Mouse (Mus musculus) telencephalon, adult 2 months (tissue): Measurements from ENCODE around the gene Gm525.
A peak's percentile ranks its signal among the peaks of the same experiment; 100 is the strongest.
"Not testable (repeated sequence)": the region's sequence is repeated elsewhere in the genome, so short reads cannot be mapped to it uniquely, and the experiment has no call there.

Source experiments
- DNase-seq: peaks from one replicate; pipeline ENCODE4 v3.0.0-alpha.2; 2011; ENCODE audit warnings: low read depth, low spot score

Gene Gm525

DNA sequence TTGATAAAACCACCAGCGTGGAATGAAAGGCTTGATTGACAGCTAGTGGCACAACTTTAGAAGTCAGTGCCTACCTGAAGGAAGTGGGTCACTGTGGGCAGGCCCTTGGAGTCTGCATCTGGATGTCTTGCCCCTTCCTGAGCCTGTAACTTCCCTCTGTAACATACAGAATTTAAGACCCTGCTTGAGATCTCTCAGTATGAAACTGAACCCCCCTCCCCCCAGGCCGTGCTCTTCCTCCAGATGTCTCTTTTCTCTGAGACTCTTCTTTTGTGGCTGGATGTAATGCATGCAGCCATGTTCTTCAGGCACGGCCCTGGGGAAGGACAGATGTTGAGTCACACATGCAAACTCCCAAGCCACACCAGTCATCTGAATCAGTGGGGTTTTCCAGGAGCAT, 21.7 kb downstream of the Gm525 start:
- no peak for DNase-seq

GRCm38 (mm10) chr11:89097292-89097691, 23.7 kb downstream of the Gm525 start:
- DNase-seq: not testable (repeated sequence)

- DNase-seq: no peak
These were observed 24.6 kb downstream of the Gm525 start for GRCm38 (mm10) chr11:89098083-89098835.

DNA sequence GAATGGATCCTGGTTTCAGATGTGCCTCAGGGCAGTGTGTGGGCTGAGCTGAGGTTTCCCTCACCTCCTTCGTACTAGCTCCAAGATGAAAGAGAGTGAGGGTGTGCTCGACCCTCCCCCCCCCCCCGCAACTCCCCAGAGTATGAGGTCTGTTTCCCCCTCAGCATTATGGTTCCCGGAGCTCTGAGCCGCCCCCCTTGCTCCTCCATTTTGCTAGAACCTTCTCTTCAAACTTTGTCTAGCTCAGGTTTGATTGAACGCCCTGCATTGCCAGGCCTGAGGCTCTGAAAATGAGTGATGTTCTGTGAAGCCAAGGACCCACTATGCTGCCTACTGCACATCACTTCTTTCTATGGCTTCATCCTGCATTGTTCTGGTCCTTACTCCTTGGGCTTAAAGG, 25.3 kb downstream of the Gm525 start:
- DNase-seq: no peak

DNA sequence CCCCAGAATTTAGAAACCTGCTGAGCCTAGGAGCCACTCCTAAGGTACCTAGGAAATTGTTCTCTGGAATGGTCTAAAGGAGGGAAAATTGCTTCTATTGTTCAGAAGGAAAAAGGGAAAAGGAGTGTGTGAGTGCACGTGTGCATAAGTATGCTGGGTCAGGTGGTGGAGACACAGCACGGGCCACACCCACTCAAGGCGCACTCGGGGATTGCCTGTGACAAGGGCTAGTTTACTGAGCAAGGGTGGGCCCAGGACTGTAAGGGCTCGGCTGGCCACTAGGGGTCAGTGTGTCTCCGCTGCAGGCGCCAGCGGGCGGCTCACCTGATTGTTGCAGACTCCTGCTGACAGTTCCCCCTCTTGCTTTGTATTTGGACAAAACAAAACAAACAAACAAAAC, 26.8 kb downstream of the Gm525 start:
- DNase-seq: peak; percentile 33

DNA sequence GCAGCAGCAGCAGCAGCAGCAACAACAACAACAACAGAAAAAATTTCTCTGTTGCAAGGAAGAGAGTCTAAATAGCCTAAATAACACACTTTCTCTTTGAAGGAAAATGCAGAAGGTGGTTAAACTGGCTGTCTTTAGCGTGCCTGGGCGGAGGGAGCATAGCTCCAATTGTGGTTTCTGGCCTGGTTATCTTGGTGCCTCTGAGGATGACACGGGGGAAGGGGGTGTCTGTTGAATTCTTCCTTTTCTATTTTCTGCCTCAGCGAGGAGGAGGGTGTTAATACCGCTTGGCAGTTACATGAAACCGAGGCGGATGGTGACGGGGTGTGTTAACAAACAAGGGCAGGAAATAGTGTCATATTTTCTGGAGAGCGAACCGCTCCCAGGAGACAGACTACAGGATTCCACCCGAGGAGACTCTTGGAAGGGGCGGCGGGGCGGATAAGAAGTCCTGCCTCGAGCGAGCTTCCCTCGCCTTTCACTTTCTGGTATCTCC, 27.2 kb downstream of the Gm525 start:
- DNase-seq: peak; percentile 74

GRCm38 (mm10) chr11:89103166-89103565, 29.5 kb downstream of the Gm525 start:
- DNase-seq: no peak

- DNase-seq: no peak
These were observed 31.6 kb downstream of the Gm525 start for GRCm38 (mm10) chr11:89105211-89105610.

- no peak for DNase-seq
These were observed 32.2 kb downstream of the Gm525 start for GRCm38 (mm10) chr11:89105823-89106222.

DNA sequence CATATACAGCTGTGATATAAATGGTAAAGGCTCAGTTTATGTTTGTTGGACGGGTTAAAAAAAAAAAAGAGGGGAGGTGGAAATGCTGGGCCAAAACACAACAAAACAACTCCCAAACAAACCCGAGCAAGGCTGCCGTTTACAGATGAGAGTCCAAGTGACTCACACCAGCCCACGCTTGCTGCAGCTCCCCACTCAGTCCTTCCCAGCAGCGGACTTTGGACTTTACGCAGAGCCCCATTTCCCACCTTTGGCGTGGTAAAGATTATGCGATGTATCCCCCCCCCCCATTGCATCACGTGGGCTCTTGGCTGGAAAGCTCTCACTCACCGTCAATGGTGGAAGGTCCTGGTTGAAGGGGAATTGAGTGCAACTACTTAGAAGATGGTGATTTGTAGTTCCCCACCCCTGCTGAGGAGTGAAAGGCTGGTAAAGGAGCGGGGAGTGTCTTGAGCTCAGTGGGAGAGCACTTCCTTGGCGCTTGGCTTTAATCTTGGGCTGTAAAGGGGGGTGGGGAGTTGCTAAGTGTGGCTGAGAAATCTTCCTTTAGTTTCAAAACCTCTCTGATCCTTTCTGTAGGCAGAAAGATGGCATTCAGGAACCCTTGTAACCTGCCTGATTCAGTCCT, 33.7 kb downstream of the Gm525 start:
- DNase-seq: no peak

GRCm38 (mm10) chr11:89124411-89124810, 50.8 kb downstream of the Gm525 start:
- no peak for DNase-seq

GRCm38 (mm10) chr11:89130856-89131255, 57.2 kb downstream of the Gm525 start:
- DNase-seq: no peak

DNA sequence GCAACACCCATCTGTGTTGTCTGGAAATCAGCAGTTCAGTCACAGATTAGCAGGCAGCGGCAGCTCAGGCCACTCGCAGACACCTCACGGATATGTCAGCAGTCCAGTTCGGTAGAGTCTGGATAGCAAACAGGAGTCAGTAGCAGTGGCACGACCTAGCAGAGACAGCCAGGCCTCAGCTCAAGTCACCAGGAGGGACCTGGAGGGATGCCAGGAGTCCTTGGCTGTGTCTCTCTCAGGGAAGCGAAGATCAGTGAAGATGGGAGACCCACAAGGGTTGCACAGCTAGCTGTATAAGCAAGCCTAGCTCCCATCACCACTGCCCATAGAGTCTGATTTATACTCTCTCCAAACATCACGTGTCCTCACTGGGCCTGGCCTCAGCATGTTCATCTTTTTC, 58.8 kb downstream of the Gm525 start:
- DNase-seq: no peak

GRCm38 (mm10) chr11:89134211-89134610, 60.6 kb downstream of the Gm525 start:
- no peak for DNase-seq

DNA sequence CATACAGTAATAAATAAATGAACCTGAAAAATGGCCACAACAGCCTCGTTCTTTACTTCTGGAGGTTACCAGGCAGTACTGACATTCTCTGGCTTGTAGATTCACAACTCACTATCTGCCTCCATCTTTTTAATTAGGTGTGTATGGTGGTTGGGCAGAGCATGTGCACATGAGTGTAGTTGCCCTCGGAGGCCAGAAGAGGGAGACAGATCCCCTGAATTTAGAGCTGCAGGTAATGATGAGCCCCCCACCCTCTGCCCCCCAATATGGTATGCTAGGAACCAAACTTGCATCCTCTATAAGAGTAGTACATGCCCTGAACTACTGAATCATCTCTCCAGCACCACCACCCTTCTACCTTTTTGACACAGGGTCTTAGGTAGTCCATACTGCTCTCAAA, 64.3 kb downstream of the Gm525 start:
- DNase-seq: no peak
